Mouse (Mus musculus) frontal cortex, postnatal 10 days (tissue): Measurements from ENCODE around the gene Olr1.

Source experiments
- DNase-seq, 2 experiments: peaks; one replicate each; pipeline ENCODE4 v3.0.0; 2022; ENCODE audit warnings: low spot score in 2 of 2, mixed read lengths in 1 of 2

The Olr1 gene

GRCm38 (mm10) chr6:129507024-129507423 is at the start of gene Olr1:
Gene Olr1, minus strand, starts transcription at chr6:129507165.
- DNase-seq, result no peak

GRCm38 (mm10) chr6:129548009-129548408 is 41.0 kb upstream of the Olr1 start:
- no peak for DNase-seq

- no peak for DNase-seq
Measured at GRCm38 (mm10) chr6:129547277-129547676, 40.3 kb upstream of the Olr1 start.

- DNase-seq, result peak; percentile 34 to 70
Measured at GRCm38 (mm10) chr6:129543709-129544606, 37.0 kb upstream of the Olr1 start.

- DNase-seq, result no peak
Measured at GRCm38 (mm10) chr6:129542540-129542939, 35.6 kb upstream of the Olr1 start.

GRCm38 (mm10) chr6:129541931-129542330 is 35.0 kb upstream of the Olr1 start:
- DNase-seq, result peak in 1 of 2 experiments; percentile 28

- DNase-seq, result no peak
Measured at GRCm38 (mm10) chr6:129538555-129538954, 31.6 kb upstream of the Olr1 start.

- DNase-seq, result no peak
Measured at GRCm38 (mm10) chr6:129535723-129536122, 28.8 kb upstream of the Olr1 start.

- DNase-seq, result no peak
Measured at GRCm38 (mm10) chr6:129534627-129535190, 27.7 kb upstream of the Olr1 start.

- peak in 1 of 2 experiments; percentile 24 for DNase-seq
Measured at GRCm38 (mm10) chr6:129534057-129534456, 27.1 kb upstream of the Olr1 start.

GRCm38 (mm10) chr6:129532942-129533860 is 26.2 kb upstream of the Olr1 start, which contains the start of gene Gabarapl1:
Gene Gabarapl1, plus strand, starts transcription at chr6:129533160.
- peak; percentile 77 to 79 for DNase-seq

- peak; percentile 51 to 61 for DNase-seq
Measured at GRCm38 (mm10) chr6:129532556-129532941, 25.6 kb upstream of the Olr1 start.

- DNase-seq, result no peak
Measured at GRCm38 (mm10) chr6:129530261-129530660, 23.3 kb upstream of the Olr1 start.

- DNase-seq, result no peak
Measured at GRCm38 (mm10) chr6:129529605-129530004, 22.6 kb upstream of the Olr1 start.

GRCm38 (mm10) chr6:129527416-129527815 is 20.5 kb upstream of the Olr1 start:
- no peak for DNase-seq

GRCm38 (mm10) chr6:129526069-129526468 is 19.1 kb upstream of the Olr1 start:
- no peak for DNase-seq

GRCm38 (mm10) chr6:129517752-129518408 is 10.9 kb upstream of the Olr1 start:
- DNase-seq, result peak in 1 of 2 experiments; percentile 25

GRCm38 (mm10) chr6:129516388-129516787 is 9.4 kb upstream of the Olr1 start:
- no peak for DNase-seq

- no peak for DNase-seq
Measured at GRCm38 (mm10) chr6:129515068-129515467, 8.1 kb upstream of the Olr1 start.

GRCm38 (mm10) chr6:129514376-129514775 is 7.4 kb upstream of the Olr1 start:
- no peak for DNase-seq

GRCm38 (mm10) chr6:129513409-129513808 is 6.4 kb upstream of the Olr1 start:
- DNase-seq, result no peak
